Mouse (Mus musculus) bone marrow macrophage, adult 2 months (primary cell): ENCODE data around the gene Lrrc28.

Source experiments
- CTCF ChIP-seq: IDR thresholded peaks from 2 replicates; pipeline ENCODE4 v1.5.1; 2012; ENCODE audit warnings: low read depth, mild to moderate bottlenecking, low read length, moderate library complexity
- POLR2A ChIP-seq: IDR thresholded peaks from 2 replicates; pipeline ENCODE4 v1.6.1; 2012; ENCODE audit warnings: mild to moderate bottlenecking, low read depth, low read length, borderline replicate concordance

DNA sequence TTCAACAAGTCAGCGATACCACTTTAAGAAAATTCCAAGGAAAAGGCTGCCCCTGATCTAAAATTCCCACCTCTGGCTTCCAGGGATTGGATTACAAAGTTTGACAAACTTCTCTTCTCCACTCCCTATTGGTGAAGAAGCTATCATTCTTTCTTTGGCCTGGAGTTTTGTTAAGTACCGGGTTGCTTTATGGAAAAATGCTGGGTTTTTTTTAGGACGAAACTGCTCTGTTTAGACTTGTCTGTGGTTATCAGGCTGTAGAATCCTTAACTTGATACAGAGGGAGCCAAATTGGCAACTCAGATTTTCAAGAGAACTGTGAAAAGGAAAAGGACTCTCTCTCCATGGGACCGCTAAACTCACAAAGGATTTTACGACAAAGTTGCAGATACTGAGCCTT lies 2.2 kb upstream of the Lrrc28 start, which contains the start of gene Ttc23:
- TF ChIP-seq POLR2A = no peak
- TF ChIP-seq CTCF = no peak
